Mouse (Mus musculus) thymus, postnatal 0 days (tissue): ENCODE data around the gene H3f3a. TPM values are rescaled to one million over a fixed set of nuclear protein-coding genes. Genes with fewer than 3 reads are reported as not detected.
A peak's percentile ranks its signal among the peaks of the same experiment; 100 is the strongest.

Experiments used
- DNase-seq: peaks from one replicate; pipeline ENCODE4 v3.0.0-alpha.2; 2015; ENCODE audit warnings: low spot score
- polyA plus RNA-seq: library from polyadenylated mRNA; unstranded; fragments of >200 nt; fragmentation: Nextera tagmentation; extraction: Ambion mirVana; gene quantifications from 2 replicates; pipeline ENCODE4 v1.2.1, GENCODE M21; 2015

H3f3a gene
- polyA plus RNA-seq, 1 experiment from 2014 or later, result 2,900 TPM

GRCm38 (mm10) chr1:180823716-180824115, 10.0 kb upstream of the H3f3a start:
- no peak for DNase-seq

- no peak for DNase-seq
Measured at GRCm38 (mm10) chr1:180822276-180822675, 8.5 kb upstream of the H3f3a start.

- no peak for DNase-seq
Measured at GRCm38 (mm10) chr1:180821101-180821500, 7.4 kb upstream of the H3f3a start.

GRCm38 (mm10) chr1:180818000-180818399, 4.3 kb upstream of the H3f3a start:
- no peak for DNase-seq

- no peak for DNase-seq
Measured at GRCm38 (mm10) chr1:180815371-180816024, 1.8 kb upstream of the H3f3a start.

GRCm38 (mm10) chr1:180813409-180813884, 296 bp downstream of the H3f3a start:
- DNase-seq, result peak; percentile 94

- peak; percentile 71 for DNase-seq
Measured at GRCm38 (mm10) chr1:180812463-180813408, 1.0 kb downstream of the H3f3a start.

- peak; percentile 60 for DNase-seq
Measured at GRCm38 (mm10) chr1:180811596-180812462, 1.9 kb downstream of the H3f3a start.

GRCm38 (mm10) chr1:180810976-180811375, 2.8 kb downstream of the H3f3a start:
- DNase-seq, result peak; percentile 37

GRCm38 (mm10) chr1:180808831-180809230, 4.9 kb downstream of the H3f3a start:
- DNase-seq, result no peak

GRCm38 (mm10) chr1:180803881-180804280, 9.9 kb downstream of the H3f3a start:
- no peak for DNase-seq

- no peak for DNase-seq
Measured at GRCm38 (mm10) chr1:180801466-180801994, 12.2 kb downstream of the H3f3a start.

- no peak for DNase-seq
Measured at GRCm38 (mm10) chr1:180800814-180801213, 12.9 kb downstream of the H3f3a start.

- DNase-seq, result no peak
Measured at GRCm38 (mm10) chr1:180800022-180800421, 13.7 kb downstream of the H3f3a start.

GRCm38 (mm10) chr1:180799253-180799652, 14.5 kb downstream of the H3f3a start:
- no peak for DNase-seq

GRCm38 (mm10) chr1:180798660-180799059, 15.1 kb downstream of the H3f3a start:
- DNase-seq, result no peak

GRCm38 (mm10) chr1:180794170-180794569, 19.6 kb downstream of the H3f3a start:
- DNase-seq, result no peak

- DNase-seq, result no peak
Measured at GRCm38 (mm10) chr1:180793445-180794117, 20.2 kb downstream of the H3f3a start.

- DNase-seq, result no peak
Measured at GRCm38 (mm10) chr1:180792814-180793213, 20.9 kb downstream of the H3f3a start.

GRCm38 (mm10) chr1:180791821-180792480, 21.8 kb downstream of the H3f3a start:
- no peak for DNase-seq
